Mouse (Mus musculus): Measurements from ENCODE around the gene Ptprg. TPM values are rescaled to one million over a fixed set of nuclear protein-coding genes. Genes with fewer than 3 reads are reported as not detected.
A peak's percentile ranks its signal among the peaks of the same experiment; 100 is the strongest.

The Ptprg gene
- total and polyA plus RNA-seq, 2 experiments from 2014 or later, result 28.5 to 88.7 TPM

DNA sequence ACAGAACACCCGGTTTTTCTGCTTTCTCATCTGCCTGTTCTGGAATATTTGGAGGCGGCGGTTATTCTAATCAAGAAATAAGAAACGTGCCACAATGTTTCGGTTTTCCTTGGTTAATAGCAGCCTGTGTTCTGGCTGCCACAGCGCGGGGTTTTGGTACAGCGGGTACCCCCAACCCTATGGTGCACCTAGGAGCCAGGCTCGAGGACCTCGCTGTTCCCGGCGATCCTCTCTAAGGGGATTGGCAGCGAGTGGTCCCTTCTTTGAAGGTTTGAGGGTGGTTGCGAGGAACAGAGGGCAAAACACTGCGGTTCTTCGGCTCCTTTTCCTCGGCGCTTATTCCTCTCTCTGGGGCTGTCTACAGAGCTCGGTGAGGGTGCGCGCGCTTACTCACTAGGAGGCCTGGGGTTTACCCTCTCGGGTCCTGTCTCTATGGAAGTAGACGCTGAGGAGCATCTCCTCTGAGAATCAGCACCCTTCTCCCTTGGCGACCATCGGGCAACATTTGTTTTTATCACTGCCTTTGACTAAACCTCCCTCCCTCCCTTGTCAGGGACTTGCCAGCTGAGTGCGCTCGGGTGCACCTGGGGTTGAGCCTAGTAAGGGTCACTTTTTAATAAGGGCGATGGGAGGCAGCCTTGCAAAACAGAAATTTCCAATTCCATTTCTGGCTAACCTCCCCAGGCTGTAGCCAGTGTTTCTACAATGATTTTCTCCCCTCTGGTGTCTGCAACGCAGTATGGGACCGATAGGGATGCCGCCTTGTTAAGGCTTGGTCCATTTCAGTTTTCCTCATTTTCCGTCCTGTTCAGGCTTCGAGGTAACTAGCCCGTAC, 2.4 kb downstream of the Ptprg start:
- no peaks in the 10 kb centered on the region for H3K9me3 ChIP-seq (ENCODE audit: low read length)
- peak; percentile 63 for DNase-seq
- H3K27ac ChIP-seq (ENCODE audit: low read depth, low read length), result peak overlapping the region; percentile 91
- 2% methylated on average over 35 of the region's 35 CpGs for WGBS
- peak overlapping the region; percentile 67 for H3K4me3 ChIP-seq (ENCODE audit: low read depth, low read length)
- H3K36me3 ChIP-seq (ENCODE audit: insufficient read depth), result no peaks in the 10 kb centered on the region
- peak; percentile 12; the same call in 1 of the 2 replicates for ATAC-seq
- H3K27me3 ChIP-seq (ENCODE audit: insufficient read depth, low read length), result no peaks in the 10 kb centered on the region
- peak overlapping the region; percentile 73 for H3K4me2 ChIP-seq (ENCODE audit: low read depth)
- peak overlapping the region; percentile 72 for H3K9ac ChIP-seq
- H3K4me1 ChIP-seq (ENCODE audit: insufficient read depth), result peaks cover 13% of the 10 kb centered on the region; the same call in 1 of the 2 replicates
- TF ChIP-seq CTCF (IDR thresholded peaks at IDR 0.05; ENCODE audit: low read depth), result no peak

DNA sequence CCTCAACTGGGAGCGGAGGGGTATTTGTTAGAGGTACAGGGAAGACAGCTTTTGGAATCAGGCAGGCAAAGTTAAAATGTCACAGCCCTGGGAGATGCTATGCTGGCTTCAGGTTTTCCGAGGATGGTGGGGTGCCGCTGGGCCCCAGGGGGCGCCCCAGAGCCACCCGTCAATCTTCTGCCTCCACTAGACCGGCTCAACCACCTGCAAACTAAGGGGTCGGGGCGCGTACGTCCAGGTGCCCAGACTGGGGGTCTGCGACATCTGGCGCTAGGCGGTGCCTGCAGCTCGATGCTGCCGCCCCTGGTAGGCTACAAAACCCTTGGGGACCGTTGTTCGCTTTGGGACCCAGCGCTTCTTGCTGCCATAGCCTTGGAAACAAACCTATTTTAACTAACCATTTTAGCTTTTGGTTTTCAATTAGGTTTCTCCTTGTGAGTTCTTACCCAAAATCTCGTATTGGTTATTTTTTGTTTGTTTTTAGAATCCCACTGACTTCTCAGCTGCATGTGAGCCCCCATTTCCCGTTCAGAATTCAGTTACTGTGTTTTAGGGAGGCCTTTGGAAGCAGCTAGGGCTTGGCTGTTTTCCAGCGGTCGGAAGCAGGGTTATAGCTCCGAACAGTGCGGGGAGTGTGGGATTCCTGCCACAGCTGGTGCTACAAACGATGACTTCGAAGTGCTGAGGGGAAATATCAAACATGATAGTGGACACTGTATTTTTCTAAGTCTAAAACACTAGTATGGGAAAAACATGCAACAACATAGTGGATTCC, 3.2 kb downstream of the Ptprg start:
- Histone ChIP-seq H3K4me3 (ENCODE audit: low read depth, low read length) (peak overlapping the region; percentile 67), H3K27ac (ENCODE audit: low read depth, low read length) (peak overlapping the region; percentile 91), H3K4me1 (ENCODE audit: insufficient read depth) (peaks cover 13% of the 10 kb centered on the region; the same call in 1 of the 2 replicates), H3K27me3 (ENCODE audit: insufficient read depth, low read length) (no peaks in the 10 kb centered on the region), H3K9ac (peak overlapping the region; percentile 72), H3K36me3 (ENCODE audit: insufficient read depth) (no peaks in the 10 kb centered on the region), H3K9me3 (ENCODE audit: low read length) (no peaks in the 10 kb centered on the region), H3K4me2 (ENCODE audit: low read depth) (peak overlapping the region; percentile 73)
- WGBS, result 1% methylated on average over 26 of the region's 26 CpGs
- ATAC-seq (peak; percentile 10; the same call in 1 of the 2 replicates), DNase-seq (peak; percentile 75)
- TF ChIP-seq CTCF (IDR thresholded peaks at IDR 0.05; ENCODE audit: low read depth), result peak; percentile 76

DNA sequence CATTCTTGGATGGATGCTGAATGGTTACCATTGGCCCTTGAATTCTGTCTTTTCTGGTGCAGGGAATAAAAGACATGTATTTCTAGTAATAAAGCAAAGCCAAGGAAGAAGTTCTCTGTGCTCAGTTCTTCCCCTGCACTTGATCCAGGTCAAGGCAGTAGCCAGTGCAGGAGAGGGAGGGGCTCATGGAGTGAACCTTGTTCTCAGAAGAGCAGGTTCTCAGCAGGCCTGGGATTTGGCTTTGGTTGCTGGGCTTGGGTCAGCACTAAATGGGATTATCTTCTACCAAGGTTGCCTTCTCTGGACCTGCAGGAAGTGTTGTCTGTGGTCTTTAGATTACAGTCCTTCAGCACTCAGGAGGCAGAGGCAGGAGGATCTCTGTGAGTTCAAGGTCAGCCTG, 5.2 kb downstream of the Ptprg start:
- no peaks in the 10 kb centered on the region for H3K36me3 ChIP-seq (ENCODE audit: insufficient read depth)
- H3K9ac ChIP-seq, result no peak overlapping the region
- no peak overlapping the region for H3K27ac ChIP-seq (ENCODE audit: low read depth, low read length)
- DNase-seq, result no peak
- 0 out of 2 replicates have a peak, but pooled peaks cover 4% of the 10 kb centered on the region for H3K4me1 ChIP-seq (ENCODE audit: insufficient read depth)
- no peak overlapping the region for H3K4me2 ChIP-seq (ENCODE audit: low read depth)
- H3K27me3 ChIP-seq (ENCODE audit: insufficient read depth, low read length), result no peaks in the 10 kb centered on the region
- H3K4me3 ChIP-seq (ENCODE audit: low read depth, low read length), result no peak overlapping the region
- no peaks in the 10 kb centered on the region for H3K9me3 ChIP-seq (ENCODE audit: low read length)
- ATAC-seq, result no peak
- no peak for TF ChIP-seq CTCF (IDR thresholded peaks at IDR 0.05; ENCODE audit: low read depth)

DNA sequence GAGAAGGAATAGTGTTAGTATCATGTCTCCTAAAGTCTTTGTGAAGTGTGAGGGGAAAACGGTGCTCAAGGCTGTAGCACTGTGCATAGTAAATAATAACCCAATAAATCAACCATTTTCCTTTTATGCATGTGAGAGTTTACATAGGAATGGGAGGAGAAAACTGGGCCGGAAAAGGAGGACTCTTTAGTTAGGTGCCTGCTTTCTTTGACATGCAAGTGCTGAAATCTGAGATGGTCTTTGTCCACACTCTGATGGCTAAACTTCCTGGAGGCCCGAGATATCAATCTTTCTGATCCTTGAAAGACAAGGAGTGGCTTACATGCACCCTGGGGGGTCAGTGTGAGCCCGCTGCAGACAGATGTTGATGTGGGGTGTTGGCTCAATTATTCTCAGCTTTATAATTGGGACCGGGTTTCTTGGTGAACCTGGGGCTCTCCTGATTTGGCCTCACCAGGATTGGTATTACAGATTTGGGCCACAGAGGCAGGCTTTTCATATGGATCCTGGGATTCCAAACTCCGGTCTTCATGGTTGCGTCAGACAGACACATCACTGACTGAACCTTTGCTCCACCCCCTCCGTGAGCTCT, 7.4 kb downstream of the Ptprg start:
- 68% methylated on average over 8 of the region's 8 CpGs for WGBS
- no peak for ATAC-seq

DNA sequence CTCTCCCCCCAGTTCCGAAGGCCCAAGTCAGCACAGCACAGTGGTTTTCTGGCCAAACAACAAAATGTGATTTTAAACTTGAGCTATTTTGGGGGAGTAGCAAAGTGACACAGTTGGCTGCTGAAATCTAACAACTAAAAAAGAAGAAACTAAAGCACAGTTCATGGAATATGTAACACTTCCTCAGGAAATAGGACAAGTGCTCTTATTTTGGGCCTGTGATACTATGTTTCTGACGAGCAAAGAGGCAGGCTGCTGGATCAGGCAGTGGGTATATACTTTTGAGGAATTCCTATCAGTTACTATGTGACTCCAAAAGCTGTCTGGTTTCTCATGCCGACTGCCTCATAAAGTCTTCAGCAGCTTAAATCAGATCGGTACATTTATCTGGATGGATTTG, 8.1 kb downstream of the Ptprg start:
- ATAC-seq, result peak; percentile 28; the same call in 1 of the 2 replicates
- WGBS, result 76% methylated on average over 4 of the region's 4 CpGs
- no peaks in the 10 kb centered on the region for H3K36me3 ChIP-seq (ENCODE audit: insufficient read depth)
- no peaks in the 10 kb centered on the region for H3K9me3 ChIP-seq (ENCODE audit: low read length)
- TF ChIP-seq CTCF (IDR thresholded peaks at IDR 0.05; ENCODE audit: low read depth), result no peak
- H3K27ac ChIP-seq (ENCODE audit: low read depth, low read length), result no peak overlapping the region
- 0 out of 2 replicates have a peak, but pooled peaks cover 4% of the 10 kb centered on the region for H3K4me1 ChIP-seq (ENCODE audit: insufficient read depth)
- H3K4me2 ChIP-seq (ENCODE audit: low read depth), result no peak overlapping the region
- H3K4me3 ChIP-seq (ENCODE audit: low read depth, low read length), result no peak overlapping the region
- no peak for DNase-seq
- no peaks in the 10 kb centered on the region for H3K27me3 ChIP-seq (ENCODE audit: insufficient read depth, low read length)
- H3K9ac ChIP-seq, result no peak overlapping the region

More for the DNA sequence above, 7.4 kb downstream of the Ptprg start:
- TF ChIP-seq CTCF (IDR thresholded peaks at IDR 0.05; ENCODE audit: low read depth), result no peak
- Histone ChIP-seq H3K4me1 (ENCODE audit: insufficient read depth) (0 out of 2 replicates have a peak, but pooled peaks cover 4% of the 10 kb centered on the region), H3K4me2 (ENCODE audit: low read depth) (no peak overlapping the region), H3K9me3 (ENCODE audit: low read length) (no peaks in the 10 kb centered on the region), H3K36me3 (ENCODE audit: insufficient read depth) (no peaks in the 10 kb centered on the region), H3K9ac (no peak overlapping the region), H3K4me3 (ENCODE audit: low read depth, low read length) (no peak overlapping the region), H3K27ac (ENCODE audit: low read depth, low read length) (no peak overlapping the region), H3K27me3 (ENCODE audit: insufficient read depth, low read length) (no peaks in the 10 kb centered on the region)
- no peak for DNase-seq

DNA sequence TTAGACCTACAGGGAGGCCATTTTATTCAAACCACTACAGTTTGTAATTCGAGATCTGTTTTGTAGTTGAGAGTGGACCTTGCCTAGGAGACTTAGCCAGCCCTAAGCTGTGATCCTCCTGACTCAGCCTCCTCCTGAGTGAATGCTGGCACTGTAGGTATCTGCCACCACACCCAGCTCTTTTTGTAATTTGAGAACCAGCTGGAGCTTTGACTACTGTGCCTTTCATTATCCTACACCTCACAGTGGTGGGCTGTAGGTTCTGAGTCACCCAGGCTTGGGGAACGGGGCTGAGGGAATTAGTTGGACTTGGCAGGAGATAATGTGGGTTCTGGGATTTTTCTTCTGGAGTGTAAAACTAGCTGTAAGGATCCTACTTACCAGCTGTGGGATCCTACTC, 9.5 kb downstream of the Ptprg start:
- 85% methylated on average over 2 of the region's 2 CpGs for WGBS
- Histone ChIP-seq H3K36me3 (ENCODE audit: insufficient read depth) (no peaks in the 10 kb centered on the region), H3K27me3 (ENCODE audit: insufficient read depth, low read length) (no peaks in the 10 kb centered on the region), H3K27ac (ENCODE audit: low read depth, low read length) (no peak overlapping the region), H3K9me3 (ENCODE audit: low read length) (no peaks in the 10 kb centered on the region), H3K4me3 (ENCODE audit: low read depth, low read length) (no peak overlapping the region), H3K4me2 (ENCODE audit: low read depth) (no peak overlapping the region), H3K9ac (no peak overlapping the region), H3K4me1 (ENCODE audit: insufficient read depth) (0 out of 2 replicates have a peak, but pooled peaks cover 1% of the 10 kb centered on the region)
- ATAC-seq, result no peak
- no peak for DNase-seq
- no peak for TF ChIP-seq CTCF (IDR thresholded peaks at IDR 0.05; ENCODE audit: low read depth)
